Mouse (Mus musculus) MN1 (cell line): ENCODE measurements around the gene Sdhc.
"Not testable (repeated sequence)": the region's sequence is repeated elsewhere in the genome, so short reads cannot be mapped to it uniquely, and the experiment has no call there.

Source experiments
- DNase-seq: peaks from one replicate; pipeline ENCODE4 v3.0.0-alpha.2; 2016; ENCODE audit warnings: low spot score

Sdhc gene

GRCm38 (mm10) chr1:171168906-171169305 lies 18.5 kb upstream of the Sdhc start:
- no peak for DNase-seq

- DNase-seq: no peak
Measured at GRCm38 (mm10) chr1:171165629-171166345, 15.4 kb upstream of the Sdhc start.

GRCm38 (mm10) chr1:171164258-171164657 lies 13.9 kb upstream of the Sdhc start:
- DNase-seq: no peak

- DNase-seq: no peak
Measured at GRCm38 (mm10) chr1:171162526-171162925, 12.1 kb upstream of the Sdhc start.

- no peak for DNase-seq
Measured at GRCm38 (mm10) chr1:171159485-171159975, 9.1 kb upstream of the Sdhc start.

GRCm38 (mm10) chr1:171157965-171158364 lies 7.6 kb upstream of the Sdhc start:
- DNase-seq: no peak

- no peak for DNase-seq
Measured at GRCm38 (mm10) chr1:171156644-171157043, 6.2 kb upstream of the Sdhc start.

- DNase-seq: no peak
Measured at GRCm38 (mm10) chr1:171151966-171152365, 1.6 kb upstream of the Sdhc start.

- DNase-seq: peak; percentile 13
Measured at GRCm38 (mm10) chr1:171150838-171151391, 512 bp upstream of the Sdhc start.

- DNase-seq: not testable (repeated sequence)
Measured at GRCm38 (mm10) chr1:171142981-171143380, 7.4 kb downstream of the Sdhc start.

GRCm38 (mm10) chr1:171137486-171138155 lies 12.8 kb downstream of the Sdhc start:
- not testable (repeated sequence) for DNase-seq

GRCm38 (mm10) chr1:171135600-171135999 lies 14.8 kb downstream of the Sdhc start:
- DNase-seq: no peak

- no peak for DNase-seq
Measured at GRCm38 (mm10) chr1:171130971-171131370, 19.4 kb downstream of the Sdhc start.

- no peak for DNase-seq
Measured at GRCm38 (mm10) chr1:171129251-171129650, 21.2 kb downstream of the Sdhc start.

GRCm38 (mm10) chr1:171124398-171124797 lies 26.0 kb downstream of the Sdhc start:
- DNase-seq: no peak

GRCm38 (mm10) chr1:171122932-171123331 lies 27.5 kb downstream of the Sdhc start:
- DNase-seq: peak; percentile 62

GRCm38 (mm10) chr1:171121839-171122238 lies 28.6 kb downstream of the Sdhc start:
- no peak for DNase-seq

GRCm38 (mm10) chr1:171120893-171121292 lies 29.5 kb downstream of the Sdhc start:
- DNase-seq: peak; percentile 30

GRCm38 (mm10) chr1:171119405-171119804 lies 31.0 kb downstream of the Sdhc start:
- DNase-seq: no peak

GRCm38 (mm10) chr1:171118996-171119395 lies 31.4 kb downstream of the Sdhc start:
- DNase-seq: no peak

GRCm38 (mm10) chr1:171118269-171118684 lies 32.1 kb downstream of the Sdhc start:
- peak; percentile 92 for DNase-seq

GRCm38 (mm10) chr1:171116280-171116679 lies 34.1 kb downstream of the Sdhc start:
- no peak for DNase-seq

GRCm38 (mm10) chr1:171113873-171114299 lies 36.5 kb downstream of the Sdhc start, which contains the start of gene Cfap126:
TSS of gene Cfap126 (plus strand) at chr1:171113918.
- peak; percentile 90 for DNase-seq
